Mouse (Mus musculus): Measurements from ENCODE around the gene Dnhd1. TPM values are rescaled to one million over a fixed set of nuclear protein-coding genes. Genes with fewer than 3 reads are reported as not detected.
A peak's percentile ranks its signal among the peaks of the same experiment; 100 is the strongest.

Dnhd1 gene
- total RNA-seq, 2 experiments from 2014 or later = 0.36 to 0.59 TPM

GRCm38 (mm10) chr7:105628633-105629032 is 22.0 kb upstream of the Dnhd1 start:
- Histone ChIP-seq H3K4me3 (peak overlapping the region; percentile 22; the same call in 1 of the 2 replicates), H3K27ac (peak overlapping the region; percentile 76)
- TF ChIP-seq CTCF (IDR thresholded peaks at IDR 0.05) = no peak
- peak; percentile 72 for DNase-seq
- intact Hi-C loops (cut with DNase I) = no loop called here

GRCm38 (mm10) chr7:105632551-105632972 is 18.1 kb upstream of the Dnhd1 start:
- intact Hi-C loops (cut with DNase I) = loop anchor here (2.0 kb wide), 1 partner anchor 78 kb away; the partner anchor contains the start of gene Smpd1
- Histone ChIP-seq H3K27ac (peak overlapping the region; percentile 93), H3K4me3 (peak overlapping the region; percentile 97)
- no peak for DNase-seq
- no peak for TF ChIP-seq CTCF (IDR thresholded peaks at IDR 0.05)

- DNase-seq = peak; percentile 97
- intact Hi-C loops (cut with DNase I) = loop anchor here (2.0 kb wide), 1 partner anchor 78 kb away; the partner anchor contains the start of gene Smpd1
- peak within 1 kb of the TSS; percentile 97 for H3K4me3 ChIP-seq
- H3K27ac ChIP-seq = peak within 1 kb of the TSS; percentile 93
- no peak for TF ChIP-seq CTCF (IDR thresholded peaks at IDR 0.05)
Observed at GRCm38 (mm10) chr7:105633127-105633800, 17.4 kb upstream of the Dnhd1 start, which contains the start of gene Trim3. Trim3 (minus strand) TSS chr7:105633571.

- H3K4me3 ChIP-seq = peak overlapping the region; percentile 97
- H3K27ac ChIP-seq = peak overlapping the region; percentile 93
- intact Hi-C loops (cut with DNase I) = loop anchor here (2.0 kb wide), 1 partner anchor 79 kb away; the partner anchor contains the start of gene Smpd1
- TF ChIP-seq CTCF (IDR thresholded peaks at IDR 0.05) = no peak
- no peak for DNase-seq
Observed at GRCm38 (mm10) chr7:105633801-105634135, 16.9 kb upstream of the Dnhd1 start.

GRCm38 (mm10) chr7:105634272-105634920 is 16.2 kb upstream of the Dnhd1 start:
- H3K4me3 ChIP-seq = peak overlapping the region; percentile 97
- intact Hi-C loops (cut with DNase I) = no loop called here
- TF ChIP-seq CTCF (IDR thresholded peaks at IDR 0.05) = no peak
- DNase-seq = no peak
- peak overlapping the region; percentile 93 for H3K27ac ChIP-seq

GRCm38 (mm10) chr7:105635726-105636125 is 14.9 kb upstream of the Dnhd1 start:
- intact Hi-C loops (cut with DNase I) = loop anchor here (5.0 kb wide), 1 partner anchor 53 kb away; the partner anchor contains the start of gene Apbb1
- peak overlapping the region; percentile 35; the same call in 1 of the 2 replicates for H3K27ac ChIP-seq
- peak overlapping the region; percentile 23 for H3K4me3 ChIP-seq
- TF ChIP-seq CTCF (IDR thresholded peaks at IDR 0.05) = no peak
- peak; percentile 37 for DNase-seq

GRCm38 (mm10) chr7:105638776-105639175 is 11.9 kb upstream of the Dnhd1 start:
- DNase-seq = no peak
- no peak for TF ChIP-seq CTCF (IDR thresholded peaks at IDR 0.05)
- H3K27ac ChIP-seq = no peak overlapping the region; the same call in 1 of the 2 replicates
- no peak overlapping the region for H3K4me3 ChIP-seq
- intact Hi-C loops (cut with DNase I) = loop anchor here (5.0 kb wide), 1 partner anchor 56 kb away; the partner anchor contains the start of gene Apbb1

- TF ChIP-seq CTCF (IDR thresholded peaks at IDR 0.05) = no peak
- DNase-seq = no peak
- intact Hi-C loops (cut with DNase I) = loop anchor here (5.0 kb wide), 1 partner anchor 57 kb away; the partner anchor contains the start of gene Apbb1
- Histone ChIP-seq H3K27ac (peak overlapping the region; percentile 97), H3K4me3 (peak overlapping the region; percentile 97)
Observed at GRCm38 (mm10) chr7:105639304-105639703, 11.3 kb upstream of the Dnhd1 start.

- no peak for TF ChIP-seq CTCF (IDR thresholded peaks at IDR 0.05)
- Histone ChIP-seq H3K4me3 (peak within 1 kb of the TSS; percentile 97), H3K27ac (peak within 1 kb of the TSS; percentile 97)
- intact Hi-C loops (cut with DNase I) = loop anchor here (2.0 to 10.0 kb wide), 4 partner anchors 57 to 245 kb away; partner anchors contain the start of genes Apbb1, Ilk, Rrp8 and Smpd1
- no peak for DNase-seq
Observed at GRCm38 (mm10) chr7:105639756-105640155, 10.9 kb upstream of the Dnhd1 start, which contains the start of gene Timm10b. Timm10b (plus strand) TSS chr7:105640056.

GRCm38 (mm10) chr7:105640233-105640893 is 10.3 kb upstream of the Dnhd1 start, which contains the start of the genes Arfip2 and Gm45799:
Arfip2 (minus strand) TSS chr7:105640416.
Gm45799 (plus strand) TSS chr7:105640552.
- intact Hi-C loops (cut with DNase I) = loop anchor here (2.0 to 10.0 kb wide), 3 partner anchors 86 to 246 kb away; partner anchors contain the start of genes Ilk, Rrp8 and Smpd1
- Histone ChIP-seq H3K27ac (peak within 1 kb of the TSS; percentile 97), H3K4me3 (peak within 1 kb of the TSS; percentile 97)
- no peak for TF ChIP-seq CTCF (IDR thresholded peaks at IDR 0.05)
- DNase-seq = peak; percentile 97

- TF ChIP-seq CTCF (IDR thresholded peaks at IDR 0.05) = no peak
- peak overlapping the region; percentile 97 for H3K4me3 ChIP-seq
- peak; percentile 44 for DNase-seq
- H3K27ac ChIP-seq = peak overlapping the region; percentile 97
- intact Hi-C loops (cut with DNase I) = loop anchor here (2.0 to 10.0 kb wide), 3 partner anchors 86 to 246 kb away; partner anchors contain the start of genes Ilk, Rrp8 and Smpd1
Observed at GRCm38 (mm10) chr7:105640894-105641255, 9.8 kb upstream of the Dnhd1 start.

- Histone ChIP-seq H3K4me3 (peak overlapping the region; percentile 16), H3K27ac (peak overlapping the region; percentile 48)
- TF ChIP-seq CTCF (IDR thresholded peaks at IDR 0.05) = no peak
- DNase-seq = no peak
- intact Hi-C loops (cut with DNase I) = loop anchor here (2.0 to 10.0 kb wide), 3 partner anchors 87 to 247 kb away; partner anchors contain the start of genes Ilk, Rrp8 and Smpd1
Observed at GRCm38 (mm10) chr7:105641936-105642335, 8.7 kb upstream of the Dnhd1 start.

Measured in gastrocnemius, adult 2 months (tissue).